Comparison of ENCODE assay signal across 8 mouse cellular contexts in genomic region chr17:46282483-46283123, GRCm38 (mm10). TPM values are rescaled to one million over a fixed set of nuclear protein-coding genes. Genes with fewer than 3 reads are reported as not detected.
DNase-seq lines count a peak whose midpoint lies in the region; ATAC-seq and TF ChIP-seq lines count a peak whose summit lies in the region.

Gene Tjap1 (minus strand): TSS chr17:46283026.

- H3K27ac ChIP-seq in bone marrow, adult 2 months (ENCODE audit: control insufficient read depth, insufficient read depth, low read depth, low read length, poor library complexity): peak within 1 kb of the TSS; percentile 48; the same call in 1 of the 2 replicates
- peak within 1 kb of the TSS; percentile 97 for H3K27ac ChIP-seq in embryonic facial prominence, embryonic 14.5 days (replicated peaks; ENCODE audit: low read depth, low read length)
- peak within 1 kb of the TSS; percentile 70 for H3K27ac ChIP-seq in heart, adult 2 months
- H3K27ac ChIP-seq in kidney, adult 2 months (ENCODE audit: insufficient read depth, low read depth, low read length): peak within 1 kb of the TSS; percentile 75

- peak within 1 kb of the TSS; percentile 87 for H3K4me2 ChIP-seq in embryonic facial prominence, embryonic 14.5 days (ENCODE audit: low read depth, low read length)

- intact Hi-C loops in heart, adult 2 months (cut with DNase I): no loop called here

- peaks cover 1% of the 10 kb centered on the region; the same call in 1 of the 2 replicates for H3K4me1 ChIP-seq in bone marrow, adult 2 months (ENCODE audit: control insufficient read depth, insufficient read depth, low read length)
- peaks cover 34% of the 10 kb centered on the region for H3K4me1 ChIP-seq in embryonic facial prominence, embryonic 14.5 days (ENCODE audit: control insufficient read depth, insufficient read depth, low read length)
- peaks cover 9% of the 10 kb centered on the region for H3K4me1 ChIP-seq in heart, adult 2 months (ENCODE audit: control insufficient read depth, insufficient read depth, low read length)
- H3K4me1 ChIP-seq in kidney, adult 2 months (ENCODE audit: control insufficient read depth, insufficient read depth, low read length): peaks cover 10% of the 10 kb centered on the region; the same call in 1 of the 2 replicates

- no peak for TF ChIP-seq CTCF in C2C12 (IDR thresholded peaks at IDR 0.05; ENCODE audit: control insufficient read depth, insufficient read depth, insufficient read length)
- TF ChIP-seq CTCF in bone marrow, adult 2 months (IDR thresholded peaks at IDR 0.05; ENCODE audit: control insufficient read depth, insufficient read depth, low read length): no peak
- no peak for TF ChIP-seq CTCF in heart, adult 2 months (IDR thresholded peaks at IDR 0.05)
- no peak for TF ChIP-seq CTCF in kidney, adult 2 months (conservative IDR thresholded peaks at IDR 0.05; ENCODE audit: insufficient read depth, insufficient read length, low read depth, low read length)

- 1% methylated on average over 37 of the region's 37 CpGs for WGBS in bone marrow, adult 2 months
- 2% methylated on average over 32 of the region's 37 CpGs for WGBS in embryonic facial prominence, embryonic 14.5 days
- under 1% methylated on average over 37 of the region's 37 CpGs for WGBS in heart, adult 2 months
- WGBS in kidney, adult 2 months: under 1% methylated on average over 37 of the region's 37 CpGs

- TF ChIP-seq EP300 in heart, adult 2 months (IDR thresholded peaks at IDR 0.05; ENCODE audit: insufficient read depth, low read depth, low read length): 0 out of 2 replicates have a peak, but pooled peaks have one; percentile 17

- ATAC-seq in embryonic facial prominence, embryonic 14.5 days (ENCODE audit: low read depth): peak; percentile 95

- no peaks in the 10 kb centered on the region for H3K9me3 ChIP-seq in embryonic facial prominence, embryonic 14.5 days (ENCODE audit: control insufficient read depth, low read length)

- H3K4me3 ChIP-seq in C2C12 (ENCODE audit: insufficient read depth, poor library complexity, severe bottlenecking): peak within 1 kb of the TSS; percentile 63
- peak within 1 kb of the TSS; percentile 95 for H3K4me3 ChIP-seq in bone marrow, adult 2 months (replicated peaks; ENCODE audit: control insufficient read depth, low read depth, low read length)
- peak within 1 kb of the TSS; percentile 67 for H3K4me3 ChIP-seq in embryonic facial prominence, embryonic 14.5 days (ENCODE audit: low read depth, low read length)
- H3K4me3 ChIP-seq in heart, adult 2 months: peak within 1 kb of the TSS; percentile 59
- H3K4me3 ChIP-seq in kidney, adult 2 months (ENCODE audit: insufficient read depth, low read depth, low read length): peak within 1 kb of the TSS; percentile 94

- H3K79me2 ChIP-seq in C2C12 (ENCODE audit: control insufficient read depth, insufficient read depth): peaks cover 47% of the 10 kb centered on the region
- H3K79me2 ChIP-seq in heart, adult 2 months (replicated peaks; ENCODE audit: control insufficient read depth, insufficient read depth, low read length): peaks cover 2% of the 10 kb centered on the region; the same call in 1 of the 2 replicates

- peak within 1 kb of the TSS; percentile 84 for H3K9ac ChIP-seq in embryonic facial prominence, embryonic 14.5 days (ENCODE audit: low read depth, low read length)
- H3K9ac ChIP-seq in heart, adult 2 months (ENCODE audit: low read depth, low read length): peak within 1 kb of the TSS; percentile 83

- H3ac ChIP-seq in C2C12 (ENCODE audit: control insufficient read depth, insufficient read length, low read depth): peak within 1 kb of the TSS; percentile 80

- H3K36me3 ChIP-seq in C2C12 (ENCODE audit: control insufficient read depth, insufficient read depth): peaks cover 28% of the 10 kb centered on the region
- H3K36me3 ChIP-seq in embryonic facial prominence, embryonic 14.5 days (ENCODE audit: control insufficient read depth, insufficient read depth, low read length): peaks cover 28% of the 10 kb centered on the region
- H3K36me3 ChIP-seq in heart, adult 2 months (ENCODE audit: control insufficient read depth, insufficient read depth, low read length): peaks cover 2% of the 10 kb centered on the region
- H3K36me3 ChIP-seq in kidney, adult 2 months (ENCODE audit: control insufficient read depth, insufficient read depth, low read length): no peaks in the 10 kb centered on the region

- peaks cover 39% of the 10 kb centered on the region for H3K79me3 ChIP-seq in C2C12 (ENCODE audit: low read depth)

- DNase-seq in embryonic facial prominence, embryonic 14.5 days (ENCODE audit: low spot score): peak; percentile 94
- peak; percentile 89 to 91 for DNase-seq in heart, adult 2 months
- peak; percentile 94 for DNase-seq in kidney, adult 2 months
- DNase-seq in liver: peak; percentile 92
- DNase-seq in monocyte, adult 2 months (ENCODE audit: low read depth in 1 of 2, low spot score in 2 of 2): peak; percentile 22 to 62
- peak; percentile 62 to 74 for DNase-seq in spleen, postnatal 14 days (ENCODE audit: low spot score in 2 of 2)

- peak; percentile 45; the same call in 1 of the 2 replicates for TF ChIP-seq POLR2A in bone marrow, adult 2 months (IDR thresholded peaks at IDR 0.05; ENCODE audit: borderline replicate concordance, control insufficient read depth, low read depth, low read length)
- peak; percentile 79 for TF ChIP-seq POLR2A in heart, adult 2 months (IDR thresholded peaks at IDR 0.05; ENCODE audit: insufficient read depth, low read depth, low read length)
- TF ChIP-seq POLR2A in kidney, adult 2 months (IDR thresholded peaks at IDR 0.05; ENCODE audit: low read depth, low read length): no peak

- H3K27me3 ChIP-seq in C2C12 (ENCODE audit: control insufficient read depth, insufficient read depth, insufficient read length): no peaks in the 10 kb centered on the region
- H3K27me3 ChIP-seq in embryonic facial prominence, embryonic 14.5 days (replicated peaks; ENCODE audit: control insufficient read depth, insufficient read depth, low read length): no peaks in the 10 kb centered on the region
- H3K27me3 ChIP-seq in heart, adult 2 months (ENCODE audit: control insufficient read depth, insufficient read depth, low read length): no peaks in the 10 kb centered on the region
- no peaks in the 10 kb centered on the region for H3K27me3 ChIP-seq in kidney, adult 2 months (replicated peaks; ENCODE audit: control insufficient read depth, insufficient read depth, low read length)

TF ChIP-seq in C2C12, 6 proteins besides CTCF, POLR2A, EP300 and RAD21:
- TF ChIP-seq MYOG (IDR thresholded peaks at IDR 0.05; ENCODE audit: control insufficient read depth, extremely low read depth, insufficient read length): no peak
- no peak for TF ChIP-seq FOSL1 (IDR thresholded peaks at IDR 0.05; ENCODE audit: insufficient read depth, low read length, poor library complexity, severe bottlenecking)
- TF ChIP-seq USF1 (IDR thresholded peaks at IDR 0.05; ENCODE audit: low read depth): no peak
- TF ChIP-seq MAX (IDR thresholded peaks at IDR 0.05): no peak
- no peak for TF ChIP-seq CEBPB (IDR thresholded peaks at IDR 0.05; ENCODE audit: low read depth)
- no peak for TF ChIP-seq MYOD1 (IDR thresholded peaks at IDR 0.05; ENCODE audit: control insufficient read depth, insufficient read length, low read depth)

RNA-seq across cellular contexts. Expression of gene Tjap1, which starts in this region (rescaled TPM):
- 79.3 TPM for polyA plus RNA-seq in C2C12 (2012; fragmentation: generic; extraction: Trizol)
- 20.0 and 28.9 TPM in 2 replicates for polyA plus RNA-seq in bone marrow, adult 2 months (2011; ENCODE audit: insufficient read depth, insufficient read length, low replicate concordance, missing spikeins)
- polyA plus RNA-seq in embryonic facial prominence, embryonic 14.5 days (2014; fragmentation: Nextera tagmentation; extraction: Ambion mirVana): 54.5 and 57.3 TPM in 2 replicates
- total RNA-seq in heart, adult 2 months (2021): 10 to 100 TPM; 28.3 to 34.7 TPM
- 35.8 and 39.1 TPM in 2 replicates for polyA plus RNA-seq in heart, adult 2 months (2012; rRNA removed)
- polyA plus RNA-seq in kidney, adult 2 months (2012; rRNA removed): 23.1 and 29.7 TPM in 2 replicates

Comparison
In these comparisons a context has a peak if more than half of its experiments do, and no peak if none do; other contexts are left out.
1. Peak in every context shown above with its lines: DNase-seq, ATAC-seq, H3K4me3 ChIP-seq and H3K27ac ChIP-seq.
2. DNase-seq: peak in every context shown above with its lines; median percentile 94 in embryonic facial prominence, embryonic 14.5 days; 94 in kidney, adult 2 months; 92 in liver; 90 in heart, adult 2 months; 68 in spleen, postnatal 14 days; 42 in monocyte, adult 2 months.